Mouse (Mus musculus) megakaryocyte progenitor cell, adult 5-6 weeks (primary cell): ENCODE data around the gene Sgpl1. TPM values are rescaled to one million over a fixed set of nuclear protein-coding genes. Genes with fewer than 3 reads are reported as not detected.

Source experiments
- ATAC-seq: replicated peaks from 2 replicates; pipeline ENCODE4 v1.8.0; 2016; ENCODE audit warnings: mild to moderate bottlenecking, moderate TSS enrichment, inconsistent platforms; ENCODE audit not compliant: poor library complexity
- total RNA-seq, 2 experiments: library from RNA; stranded (forward) in 1 of 2; stranded (reverse) in 1 of 2; fragments of 157-497, 149-512 nt in 1 of 2; fragments of 200-1000 nt in 1 of 2; gene quantifications; 2 replicates each; pipeline versions ENCODE4 v1.2.3 to v1.2.4; 2015 to 2017

The Sgpl1 gene
- total RNA-seq (2015) (29.0 and 31.6 TPM in 2 replicates), total RNA-seq (2017) (23.3 and 24.6 TPM in 2 replicates)

DNA sequence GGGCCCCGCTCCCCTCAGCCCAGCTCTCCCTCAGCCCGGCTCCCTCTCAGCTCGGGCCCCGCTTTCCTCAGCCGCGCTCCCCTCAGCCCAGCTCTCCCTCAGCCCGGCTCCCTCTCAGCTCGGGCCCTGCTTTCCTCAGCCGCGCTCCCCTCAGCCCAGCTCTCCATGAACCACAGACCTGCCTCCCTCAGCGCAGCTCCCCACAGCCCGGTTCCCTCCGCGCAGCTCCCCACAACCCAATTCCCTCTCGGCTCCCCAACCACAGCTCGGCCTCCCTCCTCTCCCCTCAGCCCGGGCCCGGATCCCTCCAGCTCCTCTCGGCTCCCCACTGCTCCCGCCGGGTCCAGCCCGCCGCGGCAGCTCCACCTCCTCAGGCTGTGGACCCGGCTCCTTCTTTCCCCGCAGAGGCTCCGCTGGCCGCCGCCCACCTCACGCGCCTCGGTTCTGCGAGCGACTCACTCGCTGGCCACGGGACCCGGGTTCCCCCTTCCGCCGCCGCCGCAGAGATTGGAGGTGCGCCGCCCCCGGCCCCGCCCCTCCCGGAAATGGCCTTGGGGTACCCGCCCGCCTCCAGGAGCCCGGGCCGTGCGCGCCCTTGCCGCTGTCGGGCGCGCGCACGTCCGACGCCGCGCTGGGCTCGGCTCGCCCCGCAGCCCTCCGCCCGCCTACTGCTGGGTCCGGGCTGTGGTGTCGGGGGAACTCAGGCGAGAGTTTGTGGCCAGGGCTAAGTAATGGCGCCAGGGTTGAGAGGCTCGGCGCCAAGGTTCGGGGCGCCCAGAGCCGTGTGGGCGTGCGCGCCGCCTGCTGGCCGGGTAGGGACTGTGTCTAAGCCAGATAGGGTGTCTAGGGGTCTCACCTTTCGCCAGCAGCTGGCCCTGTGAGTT lies at the start of gene Sgpl1:
Gene Sgpl1 (minus strand): TSS at position 547 of the 884 bp plus-strand sequence.
- peak; percentile 75 for ATAC-seq

DNA sequence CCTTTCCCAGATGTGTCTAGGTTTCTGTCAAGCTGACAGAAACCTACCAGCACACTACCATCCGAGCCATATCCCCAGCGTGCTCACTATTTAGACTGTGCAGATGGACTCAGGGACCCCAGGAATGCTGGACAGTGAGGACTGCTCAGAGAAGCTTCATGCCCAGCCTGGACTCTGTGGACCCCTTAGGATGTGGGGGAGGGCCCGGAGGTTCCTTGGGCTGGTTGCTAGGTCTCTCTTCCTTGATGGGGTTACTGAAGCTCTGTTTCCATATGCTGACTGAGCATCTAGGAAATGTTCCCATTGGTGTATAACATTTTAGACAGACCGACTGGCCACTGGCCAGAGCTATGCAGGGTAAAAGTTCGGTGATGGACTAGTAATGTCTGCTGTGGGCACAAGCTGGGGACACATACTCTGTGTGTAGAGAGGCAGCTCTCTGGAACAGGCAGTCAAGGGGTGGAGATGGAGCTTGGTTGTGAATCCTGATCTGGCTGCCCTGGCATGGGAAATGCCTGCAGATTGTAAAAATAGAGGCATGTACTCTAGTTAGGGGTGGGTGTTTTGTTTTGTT lies 48.3 kb upstream of the Sgpl1 start:
- ATAC-seq = no peak

DNA sequence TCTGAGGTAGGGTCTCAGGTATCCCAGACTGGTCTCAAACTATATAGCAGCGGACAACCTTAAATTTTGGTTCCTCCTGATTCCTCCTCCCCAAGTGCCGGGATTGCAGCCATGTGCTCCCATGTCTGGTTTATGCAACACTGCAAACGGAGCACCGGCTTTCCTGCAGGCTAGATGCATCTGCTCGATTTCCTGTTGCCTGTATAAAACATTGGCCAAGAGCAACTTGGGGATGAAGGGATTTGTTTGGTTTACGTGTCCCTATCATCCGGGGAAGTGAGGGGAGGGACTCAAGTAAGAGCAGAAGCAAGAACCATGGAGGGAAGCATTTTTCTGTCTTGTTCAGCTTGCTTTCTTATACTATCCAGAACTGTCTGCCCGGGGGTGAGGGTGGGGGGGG lies 47.7 kb upstream of the Sgpl1 start:
- no peak for ATAC-seq

GRCm38 (mm10) chr10:61194611-61195010 lies 47.1 kb upstream of the Sgpl1 start:
- ATAC-seq = no peak

GRCm38 (mm10) chr10:61188010-61188409 lies 40.5 kb upstream of the Sgpl1 start:
- ATAC-seq = peak; percentile 48

- no peak; the same call in 1 of the 2 replicates for ATAC-seq
Observed at GRCm38 (mm10) chr10:61187001-61187400, 39.5 kb upstream of the Sgpl1 start.

DNA sequence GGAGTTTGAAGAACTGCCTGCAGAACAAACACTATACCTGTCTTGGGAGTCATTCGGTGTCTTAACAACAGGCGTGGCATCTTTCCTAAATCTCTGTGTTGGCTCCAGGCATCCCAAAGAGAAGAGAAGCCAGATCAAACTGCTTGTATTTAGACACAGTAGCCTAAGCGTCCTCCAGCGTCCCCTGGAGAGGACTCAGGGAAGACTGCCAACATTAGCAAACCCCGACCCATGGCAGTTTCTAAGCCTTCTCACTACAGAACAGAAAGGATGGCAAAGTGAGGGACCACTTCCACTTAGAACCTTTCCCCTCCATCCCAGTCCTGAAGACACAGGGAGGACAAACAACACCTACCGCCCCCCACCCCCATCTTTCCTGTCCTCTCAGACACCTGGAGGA lies 32.4 kb upstream of the Sgpl1 start:
- no peak for ATAC-seq

GRCm38 (mm10) chr10:61178687-61179086 lies 31.2 kb upstream of the Sgpl1 start:
- ATAC-seq = no peak

- ATAC-seq = no peak
Observed at GRCm38 (mm10) chr10:61177751-61178150, 30.2 kb upstream of the Sgpl1 start.

- no peak for ATAC-seq
Observed at GRCm38 (mm10) chr10:61176221-61176790, 28.8 kb upstream of the Sgpl1 start.

DNA sequence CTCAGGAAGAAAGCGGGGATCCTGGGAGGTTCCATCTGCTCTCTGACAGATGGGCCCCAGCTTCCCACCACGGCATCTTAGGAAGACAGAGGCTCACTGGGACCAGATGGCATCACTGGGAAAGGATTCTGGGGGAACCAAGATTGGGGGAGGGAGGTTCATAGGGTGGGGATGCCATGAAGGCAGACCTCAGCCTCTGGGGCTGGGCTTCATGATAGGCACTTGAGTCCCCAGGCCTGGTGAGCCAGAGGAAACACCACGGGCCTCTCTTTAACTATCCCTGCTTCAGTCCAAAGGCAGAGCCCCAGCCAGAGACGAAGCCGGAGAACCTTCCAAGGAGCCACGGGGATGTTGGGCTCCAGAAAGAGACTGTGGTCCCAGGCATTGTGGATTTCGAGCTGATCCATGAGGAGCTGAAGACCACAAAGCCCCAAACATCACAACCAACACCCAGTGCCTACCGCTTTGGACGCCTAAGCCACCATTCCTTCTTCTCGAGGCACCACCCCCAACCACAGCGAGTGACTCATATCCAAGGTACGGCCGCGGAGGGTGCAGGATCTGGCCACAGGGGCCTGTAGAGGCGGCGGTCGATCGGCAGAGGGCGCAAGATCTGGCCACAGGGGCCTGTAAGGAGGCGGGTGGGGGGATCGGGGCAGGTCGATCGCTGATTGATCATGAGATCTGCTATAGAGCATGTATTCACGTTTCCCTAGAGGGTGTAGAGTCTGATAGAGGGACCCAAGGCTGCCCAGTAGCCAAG lies 28.1 kb upstream of the Sgpl1 start:
- ATAC-seq = peak; percentile 95

DNA sequence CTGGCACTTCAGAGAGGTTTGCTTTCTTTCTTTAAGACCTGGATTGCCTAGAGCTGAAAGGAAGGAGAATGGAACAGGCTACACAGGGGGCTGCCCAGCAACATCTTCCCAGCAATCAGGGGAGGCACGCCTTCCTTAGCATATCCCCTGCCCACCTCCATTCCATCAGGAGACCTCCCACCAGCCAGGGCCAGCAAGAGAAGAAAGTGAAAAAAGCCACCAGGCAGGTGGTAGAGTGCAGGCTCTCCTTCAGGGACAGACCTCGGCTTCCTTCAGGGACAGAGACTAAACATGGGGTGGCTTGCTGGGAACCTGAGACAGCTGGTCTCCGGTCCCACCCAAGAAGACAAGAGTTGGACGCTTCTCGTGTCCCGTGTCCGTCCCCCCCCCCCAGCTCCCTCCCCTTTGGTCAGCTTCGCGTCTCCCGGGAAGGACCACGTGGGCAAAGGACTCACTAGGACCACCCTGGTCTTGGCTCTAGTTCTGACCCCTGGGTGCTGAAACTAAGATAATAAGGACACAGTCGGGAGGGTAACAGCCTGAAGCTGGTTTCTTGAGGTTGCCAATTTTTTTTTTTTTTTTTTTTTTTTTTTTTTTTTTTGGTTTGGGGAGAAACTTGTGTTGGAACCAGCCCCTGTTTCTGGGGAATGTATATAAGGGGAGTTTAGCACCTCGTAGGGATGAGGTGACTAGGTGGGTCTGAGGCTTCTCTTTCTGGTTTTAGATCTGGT lies 27.4 kb upstream of the Sgpl1 start:
- ATAC-seq = no peak

GRCm38 (mm10) chr10:61172496-61172895 lies 25.0 kb upstream of the Sgpl1 start:
- ATAC-seq = no peak

- ATAC-seq = no peak
Observed at GRCm38 (mm10) chr10:61171654-61172053, 24.2 kb upstream of the Sgpl1 start, which contains the start of gene Tbata. Gene Tbata (plus strand): TSS chr10:61171954.

DNA sequence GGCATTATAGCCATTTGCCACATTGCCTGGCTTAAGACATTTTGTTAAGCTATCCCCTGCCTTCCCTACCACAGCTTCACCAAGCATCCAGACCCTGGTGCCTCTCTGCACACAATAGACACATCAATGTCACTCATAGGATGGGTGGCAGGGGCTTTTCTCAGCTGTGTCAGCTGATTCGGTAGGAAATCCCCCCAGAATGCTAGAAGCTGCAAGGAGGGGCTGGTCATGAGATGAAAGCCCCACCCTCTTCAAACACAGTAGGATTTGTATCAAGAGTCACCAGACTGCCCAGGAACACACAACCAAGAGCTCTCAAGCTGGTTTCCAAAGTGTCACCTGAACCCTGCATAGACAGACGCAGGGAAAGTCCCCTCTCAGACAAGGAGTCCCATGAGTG lies 20.9 kb upstream of the Sgpl1 start:
- no peak for ATAC-seq

DNA sequence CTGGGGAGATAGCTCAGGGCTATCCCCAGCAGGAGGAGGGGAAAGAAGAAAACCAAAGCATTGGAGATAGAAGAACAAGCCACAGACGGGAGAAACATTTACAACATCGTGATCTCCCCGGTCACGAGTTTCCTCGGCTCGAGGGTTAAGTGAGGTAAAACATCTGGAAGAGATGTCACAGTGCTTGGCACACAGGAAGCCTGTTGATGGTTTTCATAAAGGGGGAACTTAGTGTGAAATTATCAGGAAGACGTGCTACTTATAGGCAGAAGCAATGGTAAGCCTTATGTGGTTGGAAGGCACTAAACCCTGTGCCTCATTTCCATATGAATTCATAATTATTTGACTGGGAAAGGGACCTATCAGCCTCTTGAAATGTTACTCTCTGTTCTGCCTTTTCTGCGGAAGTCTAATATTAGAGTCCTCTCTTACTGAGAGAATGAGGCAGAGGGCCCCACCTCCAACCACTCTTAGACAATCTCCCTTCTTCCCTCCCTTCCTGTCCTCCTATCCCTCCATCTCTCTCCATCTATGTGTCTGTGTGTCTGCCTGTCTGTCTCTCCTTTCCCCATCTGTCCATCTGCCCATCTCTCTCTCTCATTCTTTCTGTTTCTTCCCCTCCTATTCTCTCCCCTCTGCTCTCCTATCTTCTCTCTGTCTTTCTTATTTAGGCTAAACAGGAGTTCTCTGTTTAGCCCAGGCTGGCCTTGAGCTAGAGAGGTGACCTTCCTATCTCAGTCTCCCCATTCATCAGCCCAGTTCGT lies 20.0 kb upstream of the Sgpl1 start:
- ATAC-seq = peak; percentile 92

- no peak for ATAC-seq
Observed at GRCm38 (mm10) chr10:61162366-61162765, 14.9 kb upstream of the Sgpl1 start.

DNA sequence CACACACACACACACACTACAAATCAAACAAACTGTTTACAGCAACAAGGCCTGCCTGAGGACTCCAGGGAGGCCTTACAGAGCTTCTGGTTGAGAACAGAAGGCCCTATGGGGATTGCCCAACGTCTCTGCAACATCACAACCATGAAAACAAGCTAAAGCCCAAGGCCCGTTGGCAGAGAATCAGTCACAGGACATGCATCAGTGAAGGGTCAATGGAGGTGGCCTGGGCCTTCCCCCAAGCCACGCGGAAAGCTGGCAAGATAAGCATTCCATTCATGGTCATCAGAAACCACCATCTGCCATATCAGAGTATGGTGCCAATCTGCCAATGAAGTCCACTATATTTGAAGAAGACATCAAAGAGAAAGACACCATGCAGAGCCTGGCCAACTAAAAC lies 13.2 kb upstream of the Sgpl1 start:
- no peak for ATAC-seq

- ATAC-seq = no peak
Observed at GRCm38 (mm10) chr10:61160089-61160488, 12.6 kb upstream of the Sgpl1 start.

- ATAC-seq = no peak
Observed at GRCm38 (mm10) chr10:61158594-61158993, 11.1 kb upstream of the Sgpl1 start.
